ENCODE assay signal across 17 mouse cellular contexts in the genomic region with DNA sequence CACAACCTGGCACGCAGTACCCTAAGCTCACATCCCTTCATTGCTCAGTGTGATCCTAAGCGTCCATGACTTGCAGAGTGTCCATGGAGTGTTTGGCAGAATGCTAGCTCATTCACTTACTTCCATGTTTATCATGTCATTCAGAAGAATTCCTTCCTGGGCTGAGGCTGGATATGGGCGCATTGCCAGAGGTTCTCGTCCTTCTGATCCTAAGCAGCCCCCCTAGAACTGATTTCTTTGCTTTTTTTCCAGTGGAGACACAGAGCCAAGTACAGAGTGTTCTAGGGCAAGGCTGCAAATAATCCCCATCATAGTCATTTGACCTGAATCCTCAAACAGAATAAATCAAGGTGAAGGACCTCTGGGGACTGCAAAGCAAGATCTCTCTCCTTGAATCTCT.
DNase-seq lines count a peak whose midpoint lies in the region; ATAC-seq and TF ChIP-seq lines count a peak whose summit lies in the region.
"Had no signal": no experiment of that assay in that cellular context is flagged by ENCODE, and none has a peak within 500 bp of the region (broad histone marks: within the 10 kb centered on the region; RNA-seq: fewer than 3 reads in every experiment).

No protein-coding gene starts in this region.

- no peaks in the 10 kb centered on the region for H3K27me3 ChIP-seq in embryonic facial prominence, embryonic 14.5 days (replicated peaks; ENCODE audit: control insufficient read depth, insufficient read depth, low read length)
- no peaks in the 10 kb centered on the region for H3K27me3 ChIP-seq in embryonic facial prominence, embryonic 10.5 days (replicated peaks; ENCODE audit: low read depth, poor library complexity, severe bottlenecking)
- H3K27me3 ChIP-seq in kidney, postnatal 0 days (ENCODE audit: insufficient read depth, low read length) = no peaks in the 10 kb centered on the region
- no peaks in the 10 kb centered on the region for H3K27me3 ChIP-seq in kidney, embryonic 14.5 days (ENCODE audit: control insufficient read depth, insufficient read depth, low read length)
- H3K27me3 ChIP-seq: CH12.LX; limb, embryonic 15.5 days; midbrain, embryonic 13.5 days had no signal

- 73% methylated on average over 4 of the region's 4 CpGs for WGBS in embryonic facial prominence, embryonic 14.5 days
- whole genome bisulfite sequencing in embryonic facial prominence, embryonic 10.5 days = 94% methylated on average over 4 of the region's 4 CpGs
- 73% methylated on average over 4 of the region's 4 CpGs for WGBS in kidney, postnatal 0 days
- 76% methylated on average over 4 of the region's 4 CpGs for WGBS in kidney, embryonic 14.5 days

- H3K4me3 ChIP-seq in embryonic facial prominence, embryonic 14.5 days (ENCODE audit: low read depth, low read length) = no peak overlapping the region
- no peak overlapping the region for H3K4me3 ChIP-seq in embryonic facial prominence, embryonic 10.5 days
- no peak overlapping the region for H3K4me3 ChIP-seq in kidney, postnatal 0 days (replicated peaks; ENCODE audit: low read depth, low read length)
- H3K4me3 ChIP-seq in kidney, embryonic 14.5 days (ENCODE audit: low read length) = no peak overlapping the region
- H3K4me3 ChIP-seq: heart, adult 2 months; layer of hippocampus, adult 2 months; limb, embryonic 15.5 days; midbrain, embryonic 13.5 days had no signal

- H3K9ac ChIP-seq in embryonic facial prominence, embryonic 14.5 days (ENCODE audit: low read depth, low read length) = no peak overlapping the region
- H3K9ac ChIP-seq in kidney, postnatal 0 days (ENCODE audit: low read depth, low read length) = no peak overlapping the region
- H3K9ac ChIP-seq in kidney, embryonic 14.5 days (ENCODE audit: low read depth, low read length) = no peak overlapping the region
- H3K9ac ChIP-seq: limb, embryonic 15.5 days; midbrain, embryonic 13.5 days had no signal

- no peak for ATAC-seq in embryonic facial prominence, embryonic 14.5 days (ENCODE audit: low read depth)
- ATAC-seq in kidney, postnatal 0 days (replicated peaks; ENCODE audit: low FRiP score, low read depth) = no peak
- no peak for ATAC-seq in kidney, embryonic 14.5 days (ENCODE audit: low FRiP score, low TSS enrichment)
- ATAC-seq: forebrain, embryonic 14.5 days; midbrain, embryonic 13.5 days had no signal

- no peak for TF ChIP-seq CTCF in kidney, postnatal 0 days (IDR thresholded peaks at IDR 0.05; ENCODE audit: low read depth)

- H3K27ac ChIP-seq in embryonic facial prominence, embryonic 14.5 days (replicated peaks; ENCODE audit: low read depth, low read length) = no peak overlapping the region
- H3K27ac ChIP-seq in embryonic facial prominence, embryonic 10.5 days (replicated peaks) = no peak overlapping the region
- H3K27ac ChIP-seq in kidney, postnatal 0 days = no peak overlapping the region
- no peak overlapping the region for H3K27ac ChIP-seq in kidney, embryonic 14.5 days (ENCODE audit: low read depth, low read length)
- H3K27ac ChIP-seq: heart, adult 2 months; layer of hippocampus, adult 2 months; limb, embryonic 15.5 days; macrophage; midbrain, embryonic 13.5 days had no signal

- H3K4me2 ChIP-seq in embryonic facial prominence, embryonic 14.5 days (ENCODE audit: low read depth, low read length) = no peak overlapping the region
- no peak overlapping the region for H3K4me2 ChIP-seq in kidney, postnatal 0 days (ENCODE audit: low read length)
- H3K4me2 ChIP-seq in kidney, embryonic 14.5 days (replicated peaks; ENCODE audit: low read depth, low read length) = no peak overlapping the region
- H3K4me2 ChIP-seq: limb, embryonic 15.5 days; midbrain, embryonic 13.5 days had no signal

- H3K9me3 ChIP-seq in embryonic facial prominence, embryonic 14.5 days (ENCODE audit: control insufficient read depth, low read length) = no peaks in the 10 kb centered on the region
- H3K9me3 ChIP-seq in embryonic facial prominence, embryonic 10.5 days = no peaks in the 10 kb centered on the region
- H3K9me3 ChIP-seq in kidney, postnatal 0 days (replicated peaks; ENCODE audit: low read length) = no peaks in the 10 kb centered on the region
- no peaks in the 10 kb centered on the region for H3K9me3 ChIP-seq in kidney, embryonic 14.5 days (ENCODE audit: control insufficient read depth, low read length)
- H3K9me3 ChIP-seq: limb, embryonic 15.5 days; midbrain, embryonic 13.5 days had no signal

- H3K4me1 ChIP-seq in embryonic facial prominence, embryonic 14.5 days (ENCODE audit: control insufficient read depth, insufficient read depth, low read length) = no peaks in the 10 kb centered on the region
- H3K4me1 ChIP-seq in embryonic facial prominence, embryonic 10.5 days = no peaks in the 10 kb centered on the region
- H3K4me1 ChIP-seq in kidney, postnatal 0 days (replicated peaks; ENCODE audit: insufficient read depth, low read length) = no peaks in the 10 kb centered on the region
- no peaks in the 10 kb centered on the region for H3K4me1 ChIP-seq in kidney, embryonic 14.5 days (ENCODE audit: control insufficient read depth, insufficient read depth, low read length)
- H3K4me1 ChIP-seq: limb, embryonic 15.5 days; midbrain, embryonic 13.5 days had no signal

- H3K36me3 ChIP-seq in embryonic facial prominence, embryonic 14.5 days (ENCODE audit: control insufficient read depth, insufficient read depth, low read length) = no peaks in the 10 kb centered on the region
- no peaks in the 10 kb centered on the region for H3K36me3 ChIP-seq in embryonic facial prominence, embryonic 10.5 days (replicated peaks)
- H3K36me3 ChIP-seq in kidney, postnatal 0 days (ENCODE audit: insufficient read depth, low read length) = no peaks in the 10 kb centered on the region
- H3K36me3 ChIP-seq in kidney, embryonic 14.5 days (ENCODE audit: control insufficient read depth, insufficient read depth, low read length) = no peaks in the 10 kb centered on the region
- H3K36me3 ChIP-seq: limb, embryonic 15.5 days; midbrain, embryonic 13.5 days had no signal

- DNase-seq in embryonic facial prominence, embryonic 14.5 days (ENCODE audit: low spot score) = peak; percentile 3
- no peak for DNase-seq in embryonic facial prominence, embryonic 10.5 days (ENCODE audit: low spot score)
- peak; percentile 44 for DNase-seq in kidney, postnatal 0 days (ENCODE audit: low spot score)
- DNase-seq in adrenal gland, adult 8-10 months = peak; percentile 73
- DNase-seq in kidney, postnatal 4 days = peak; percentile 40 to 41
- DNase-seq in right cerebral cortex, postnatal 14 days = no peak
- no peak for DNase-seq in cerebellum, adult 11-12 months
- DNase-seq: cerebellum, adult 2 months; lung, adult 18-20 months had no signal

Comparison
In these comparisons a context has a peak if more than half of its experiments do, and no peak if none do; other contexts are left out.
1. DNase-seq: peak in embryonic facial prominence, embryonic 14.5 days (single experiment), kidney, postnatal 0 days (single experiment), adrenal gland, adult 8-10 months (single experiment) and kidney, postnatal 4 days (2 of 2); none in embryonic facial prominence, embryonic 10.5 days (single experiment), right cerebral cortex, postnatal 14 days (single experiment) and cerebellum, adult 11-12 months (single experiment).